Mouse (Mus musculus) CH12.LX (cell line): Measurements from ENCODE around the gene Imp3. TPM values are rescaled to one million over a fixed set of nuclear protein-coding genes. Genes with fewer than 3 reads are reported as not detected.

Experiments
- DNase-seq: peaks from one replicate; pipeline ENCODE4 v3.0.0-alpha.2; 2013; ENCODE audit errors: extremely low read depth
- H3K27ac ChIP-seq: 2 replicates; pipeline ENCODE4 v1.5.1; 2012; ENCODE audit warnings: low read depth, mild to moderate bottlenecking, control low read depth, moderate library complexity; ENCODE audit not compliant: insufficient read depth
- H3K27me3 ChIP-seq: replicated peaks from 2 replicates; pipeline ENCODE3; 2012; ENCODE audit warnings: inconsistent platforms
- H3K36me3 ChIP-seq, 2 experiments: replicated peaks in 1 of 2; 2 replicates each; pipeline versions ENCODE3 to v1.6.1; 2012; ENCODE audit warnings: inconsistent platforms in 1 of 2, low read length in 1 of 2, mild to moderate bottlenecking in 1 of 2, mixed read lengths in 1 of 2, moderate library complexity in 1 of 2; ENCODE audit not compliant: control insufficient read depth in 1 of 2, insufficient read depth in 1 of 2
- H3K4me1 ChIP-seq, 2 experiments: 2 replicates each; pipeline ENCODE4 v1.6.1; 2012; ENCODE audit warnings: inconsistent platforms in 1 of 2, moderate library complexity in 1 of 2; ENCODE audit not compliant: insufficient read depth in 2 of 2, control insufficient read depth in 1 of 2
- H3K4me2 ChIP-seq: 2 replicates; pipeline ENCODE4 v1.6.1; 2012; ENCODE audit warnings: low read depth, mild to moderate bottlenecking, control low read depth; ENCODE audit not compliant: poor library complexity, insufficient read depth, severe bottlenecking
- H3K4me3 ChIP-seq, 3 experiments: fragments of 150-350 bp in 1 of 3; sonication (generic) in 1 of 3; replicated peaks in 1 of 3; 2 replicates each; pipeline versions ENCODE3 to v1.5.1; 2011 to 2012; ENCODE audit warnings: low read depth in 2 of 3, low read length in 2 of 3, mild to moderate bottlenecking in 2 of 3, moderate library complexity in 2 of 3, control low read depth in 1 of 3, improper control_type of control experiment in 1 of 3, inconsistent platforms in 1 of 3, mixed read lengths in 1 of 3; ENCODE audit not compliant: poor library complexity in 1 of 3
- H3K79me2 ChIP-seq: replicated peaks from 2 replicates; pipeline ENCODE4 v1.6.1; 2012; ENCODE audit warnings: mild to moderate bottlenecking, moderate library complexity; ENCODE audit not compliant: control insufficient read depth, poor library complexity, insufficient read depth, severe bottlenecking; ENCODE audit errors: extremely low read depth
- H3K9ac ChIP-seq: 2 replicates; pipeline ENCODE4 v1.6.1; 2012; ENCODE audit warnings: low read depth, mild to moderate bottlenecking, control low read depth, moderate library complexity; ENCODE audit not compliant: insufficient read depth
- H3K9me3 ChIP-seq: replicated peaks from 2 replicates; pipeline ENCODE3; 2012; ENCODE audit warnings: low read length, inconsistent platforms, mixed read lengths
- BHLHE40 ChIP-seq: IDR thresholded peaks from 2 replicates; pipeline ENCODE4 v1.6.1; 2011; ENCODE audit warnings: mild to moderate bottlenecking, low read depth, low read length, improper control_type of control experiment
- CHD2 ChIP-seq: IDR thresholded peaks from 2 replicates; pipeline ENCODE4 v1.6.1; 2011; ENCODE audit warnings: low read length, improper control_type of control experiment
- ELF1 ChIP-seq: IDR thresholded peaks from 2 replicates; pipeline ENCODE4 v1.6.1; 2014; ENCODE audit warnings: low read depth, mild to moderate bottlenecking, inconsistent platforms, low read length, improper control_type of control experiment
- ETS1 ChIP-seq: conservative IDR thresholded peaks from 2 replicates; pipeline ENCODE4 v1.6.1; 2012; ENCODE audit warnings: low read depth, mild to moderate bottlenecking, inconsistent platforms, low read length, improper control_type of control experiment, moderate library complexity
- HCFC1 ChIP-seq: IDR thresholded peaks from 2 replicates; pipeline ENCODE4 v1.6.1; 2012; ENCODE audit warnings: low read depth, mild to moderate bottlenecking, inconsistent platforms, low read length, improper control_type of control experiment
- JUN ChIP-seq: IDR thresholded peaks from 2 replicates; pipeline ENCODE4 v1.6.1; 2011; ENCODE audit warnings: low read depth, mild to moderate bottlenecking, low read length, improper control_type of control experiment, moderate library complexity; ENCODE audit not compliant: insufficient read depth
- KAT2A ChIP-seq: IDR thresholded peaks from 2 replicates; pipeline ENCODE4 v1.6.1; 2012; ENCODE audit warnings: low read length, improper control_type of control experiment, inconsistent platforms; ENCODE audit not compliant: insufficient replicate concordance
- MEF2A ChIP-seq: IDR thresholded peaks from 2 replicates; pipeline ENCODE4 v1.6.1; 2014; ENCODE audit warnings: low read depth, mild to moderate bottlenecking, inconsistent platforms, low read length, improper control_type of control experiment, borderline replicate concordance
- MXI1 ChIP-seq: IDR thresholded peaks from 2 replicates; pipeline ENCODE4 v1.6.1; 2011; ENCODE audit warnings: mild to moderate bottlenecking, low read depth, low read length, improper control_type of control experiment
- MYC ChIP-seq: IDR thresholded peaks from 2 replicates; pipeline ENCODE4 v1.6.1; 2011; ENCODE audit warnings: low read depth, mild to moderate bottlenecking, improper control_type of control experiment, low read length
- POLR2A ChIP-seq: IDR thresholded peaks from 2 replicates; pipeline ENCODE4 v1.6.1; 2011; ENCODE audit warnings: low read depth, mild to moderate bottlenecking, improper control_type of control experiment, low read length
- POLR2AphosphoS2 ChIP-seq: IDR thresholded peaks from 2 replicates; pipeline ENCODE4 v1.6.1; 2011; ENCODE audit warnings: low read depth, low read length, improper control_type of control experiment
- SIN3A ChIP-seq: IDR thresholded peaks from 2 replicates; pipeline ENCODE4 v1.6.1; 2012; ENCODE audit warnings: low read length, improper control_type of control experiment, inconsistent platforms
- SMC3 ChIP-seq: IDR thresholded peaks from 2 replicates; pipeline ENCODE4 v1.6.1; 2011; ENCODE audit warnings: low read depth, low read length, improper control_type of control experiment
- TBP ChIP-seq: conservative IDR thresholded peaks from 2 replicates; pipeline ENCODE4 v1.6.1; 2011; ENCODE audit warnings: low read depth, low read length, improper control_type of control experiment
- TCF12 ChIP-seq: IDR thresholded peaks from 2 replicates; pipeline ENCODE4 v1.6.1; 2014; ENCODE audit warnings: low read depth, mild to moderate bottlenecking, inconsistent platforms, low read length, improper control_type of control experiment
- UBTF ChIP-seq: IDR thresholded peaks from 2 replicates; pipeline ENCODE4 v1.6.1; 2012; ENCODE audit warnings: low read depth, mild to moderate bottlenecking, inconsistent platforms, low read length, improper control_type of control experiment, moderate library complexity
- USF2 ChIP-seq: conservative IDR thresholded peaks from 2 replicates; pipeline ENCODE4 v1.6.1; 2011; ENCODE audit warnings: low read depth, low read length, improper control_type of control experiment
- ZKSCAN1 ChIP-seq: IDR thresholded peaks from 2 replicates; pipeline ENCODE4 v1.6.1; 2012; ENCODE audit warnings: low read depth, inconsistent platforms, low read length, improper control_type of control experiment, borderline replicate concordance
- ZMIZ1 ChIP-seq: IDR thresholded peaks from 2 replicates; pipeline ENCODE4 v1.6.1; 2012; ENCODE audit warnings: low read depth, mild to moderate bottlenecking, inconsistent platforms, low read length, improper control_type of control experiment
- dilution Hi-C: fragments of 300-500 bp; cut with MboI; formaldehyde crosslinking; loops from 2 replicates; pipeline ENCODE4 v1.14.3; 2020; ENCODE audit warnings: low sequenced_read_pairs; ENCODE audit not compliant: extremely low pct_unique_long_range_greater_than_20kb, extremely low pct_ligation_motif_present
- in situ Hi-C: fragments of 300-500 bp; cut with MboI; formaldehyde crosslinking; loops from 3 replicates; pipeline ENCODE4 v1.14.3; 2019; ENCODE audit warnings: low sequenced_read_pairs, low pct_ligation_motif_present, low pct_unique_long_range_greater_than_20kb, mixed read lengths
- polyA plus RNA-seq: library from polyadenylated mRNA; unstranded; fragments of >175 nt; gene quantifications from 2 replicates; pipeline ENCODE4 v1.2.1, GENCODE M21; 2012; ENCODE audit warnings: low read depth; ENCODE audit not compliant: insufficient read length
- total RNA-seq, 2 experiments: library from RNA; depleted of rRNA; stranded (reverse); fragments of 300-350 nt in 1 of 2; fragments of >200 nt in 1 of 2; gene quantifications; 2 replicates each; pipeline ENCODE4 v1.2.3; 2012 to 2014

Imp3 gene
- total and polyA plus RNA-seq, 3 experiments = 134 to 197 (median 165) TPM

DNA sequence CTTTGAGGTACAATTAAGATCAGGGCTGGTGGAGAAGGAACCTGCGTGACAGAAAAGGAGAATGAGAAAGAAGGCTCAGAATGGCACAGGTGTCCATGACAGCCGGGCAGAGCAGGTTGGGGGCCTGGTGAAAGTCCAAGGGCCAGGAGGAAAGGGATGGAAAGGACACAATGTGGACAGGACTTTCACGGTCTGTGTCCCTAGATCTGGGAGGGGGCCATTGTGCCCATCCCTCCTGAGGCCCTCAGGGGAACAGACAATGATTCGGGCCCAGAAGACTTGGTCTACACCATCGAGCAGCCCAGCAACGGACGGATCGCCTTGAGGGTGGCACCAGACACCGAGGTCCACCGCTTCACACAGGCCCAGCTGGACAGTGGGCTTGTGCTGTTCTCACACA is 45.2 kb upstream of the Imp3 start:
- H3K4me1 ChIP-seq = peaks cover 8 to 41% of the 10 kb centered on the region in 2 experiments; a peak in 3 of 4 replicates
- dilution Hi-C loops = no loop called here
- no peaks in the 10 kb centered on the region for H3K79me2 ChIP-seq
- in situ Hi-C loops = loop anchor here (5.0 to 10.0 kb wide), 3 partner anchors 150 to 323 kb away; partner anchors contain the start of gene Man2c1
- no peak for DNase-seq
- peaks cover 20% of the 10 kb centered on the region for H3K27me3 ChIP-seq
- H3K9me3 ChIP-seq = no peaks in the 10 kb centered on the region
- no peak overlapping the region for H3K27ac ChIP-seq
- H3K9ac ChIP-seq = no peak overlapping the region
- no peak overlapping the region for H3K4me2 ChIP-seq
- TF ChIP-seq ZKSCAN1 (no peak), POLR2A (no peak), MEF2A (no peak), CHD2 (no peak), KAT2A (no peak), SMC3 (no peak), SIN3A (no peak), ZMIZ1 (no peak), ETS1 (no peak), TBP (no peak), MYC (no peak), MXI1 (no peak), ELF1 (no peak), JUN (no peak), TCF12 (no peak), POLR2AphosphoS2 (no peak), USF2 (no peak), BHLHE40 (no peak)
- TF ChIP-seq, all 38 proteins: peak for 0
- no peaks in the 10 kb centered on the region for H3K36me3 ChIP-seq
- no peak overlapping the region for H3K4me3 ChIP-seq

DNA sequence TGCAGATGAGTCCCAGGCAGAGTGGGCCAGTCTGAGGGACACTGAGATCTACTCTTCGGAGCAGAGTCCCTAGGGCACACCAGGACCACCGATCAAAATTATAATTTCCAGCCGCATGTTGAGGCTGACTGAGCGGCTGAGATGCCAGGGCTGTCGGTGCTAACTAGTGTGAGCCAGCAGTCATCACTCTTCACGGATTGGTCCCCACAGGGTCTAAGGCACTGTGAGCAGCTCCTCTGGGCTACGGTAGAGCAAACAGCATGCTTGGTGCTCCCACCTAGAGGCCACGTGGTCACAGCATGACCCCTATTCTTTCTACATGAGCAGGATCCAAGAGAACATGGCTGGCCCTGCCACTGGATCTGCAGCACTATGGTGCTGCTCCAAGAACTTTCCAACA is 44.0 kb upstream of the Imp3 start:
- in situ Hi-C loops = loop anchor here (5.0 to 10.0 kb wide), 3 partner anchors 149 to 321 kb away; partner anchors contain the start of gene Man2c1
- H3K4me3 ChIP-seq = no peak overlapping the region
- no peak overlapping the region for H3K9ac ChIP-seq
- no peaks in the 10 kb centered on the region for H3K79me2 ChIP-seq
- no peaks in the 10 kb centered on the region for H3K36me3 ChIP-seq
- TF ChIP-seq UBTF (no peak), SMC3 (no peak), HCFC1 (no peak)
- TF ChIP-seq, all 38 proteins: peak for 0
- H3K27ac ChIP-seq = no peak overlapping the region
- H3K9me3 ChIP-seq = no peaks in the 10 kb centered on the region
- H3K27me3 ChIP-seq = peaks cover 12% of the 10 kb centered on the region
- H3K4me1 ChIP-seq = peaks cover 7 to 53% of the 10 kb centered on the region in 2 experiments
- DNase-seq = no peak
- H3K4me2 ChIP-seq = no peak overlapping the region
- dilution Hi-C loops = no loop called here
